Comparison of ENCODE assay signal across 8 mouse cellular contexts in the genomic region with DNA sequence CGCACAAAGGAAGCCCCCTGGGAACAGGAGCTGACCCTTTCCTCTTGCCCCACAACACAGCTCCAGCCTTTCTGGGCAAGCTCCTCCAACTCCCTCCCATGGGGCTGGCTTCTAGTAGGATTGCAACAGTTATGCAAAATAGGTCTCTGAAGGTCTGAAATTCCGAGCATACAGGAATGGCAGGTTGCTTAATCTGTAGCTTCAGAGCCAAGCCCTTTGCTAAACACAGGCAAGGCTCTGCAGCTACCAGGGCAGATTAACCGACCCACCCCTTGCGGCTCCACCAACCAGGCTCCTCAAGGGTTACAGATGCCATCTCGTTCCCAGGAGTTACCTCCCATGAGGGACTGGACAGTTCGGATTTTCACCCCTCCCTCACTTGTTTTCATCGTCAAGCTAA.
A peak's percentile ranks its signal among the peaks of the same experiment; 100 is the strongest.
DNase-seq lines count a peak whose midpoint lies in the region; ATAC-seq and TF ChIP-seq lines count a peak whose summit lies in the region.

No protein-coding gene starts in this region.

- peak overlapping the region; percentile 26; the same call in 1 of the 2 replicates for H3K27ac ChIP-seq in spleen, adult 2 months (ENCODE audit: insufficient read depth, low read length)
- 0 out of 2 replicates have a peak overlapping the region, but pooled peaks have one; percentile 12 for H3K27ac ChIP-seq in hindbrain, embryonic 15.5 days (replicated peaks)
- peak overlapping the region; percentile 80 for H3K27ac ChIP-seq in stomach, postnatal 0 days (replicated peaks)

- no peak for TF ChIP-seq CTCF in spleen, adult 2 months (IDR thresholded peaks at IDR 0.05; ENCODE audit: extremely low read depth, insufficient read depth, insufficient read length, insufficient replicate concordance)
- TF ChIP-seq CTCF in lung, adult 2 months (IDR thresholded peaks at IDR 0.05; ENCODE audit: insufficient read depth, low read length), result no peak
- TF ChIP-seq CTCF in stomach, postnatal 0 days (IDR thresholded peaks at IDR 0.05; ENCODE audit: low read depth), result no peak

- no peak for DNase-seq in spleen, adult 2 months (ENCODE audit: low read depth in 1 of 2, low spot score in 2 of 2)
- no peak for DNase-seq in spleen, postnatal 10 days (ENCODE audit: low spot score in 2 of 2)
- peak; percentile 69 for DNase-seq in gastrocnemius, adult 18-20 months (ENCODE audit: low spot score)
- DNase-seq in lung, adult 2 months, result peak; percentile 45
- peak; percentile 73 for DNase-seq in stomach, postnatal 0 days (ENCODE audit: low spot score)
- DNase-seq in frontal cortex, postnatal 36 days (ENCODE audit: low spot score in 2 of 2), result no peak
- no peak for DNase-seq in spleen, postnatal 14 days (ENCODE audit: low spot score in 2 of 2)

- H3K9ac ChIP-seq in hindbrain, embryonic 15.5 days, result no peak overlapping the region
- peak overlapping the region; percentile 35; the same call in 1 of the 2 replicates for H3K9ac ChIP-seq in stomach, postnatal 0 days (ENCODE audit: low read length)

- H3K4me1 ChIP-seq in spleen, adult 2 months (ENCODE audit: control insufficient read depth, insufficient read depth, insufficient read length), result no peaks in the 10 kb centered on the region
- peaks cover 6% of the 10 kb centered on the region; the same call in 1 of the 2 replicates for H3K4me1 ChIP-seq in hindbrain, embryonic 15.5 days (replicated peaks)
- H3K4me1 ChIP-seq in lung, adult 2 months (ENCODE audit: control insufficient read depth, insufficient read depth, low read length), result 0 out of 2 replicates have a peak, but pooled peaks cover 2% of the 10 kb centered on the region
- peaks cover 6% of the 10 kb centered on the region for H3K4me1 ChIP-seq in stomach, postnatal 0 days (replicated peaks; ENCODE audit: control insufficient read depth, insufficient read depth)

- no peaks in the 10 kb centered on the region for H3K36me3 ChIP-seq in spleen, adult 2 months (ENCODE audit: control insufficient read depth, insufficient read depth, low read length)
- H3K36me3 ChIP-seq in hindbrain, embryonic 15.5 days, result no peaks in the 10 kb centered on the region
- no peaks in the 10 kb centered on the region for H3K36me3 ChIP-seq in stomach, postnatal 0 days (ENCODE audit: control insufficient read depth, insufficient read depth, low read length)

- no peak overlapping the region for H3K4me2 ChIP-seq in hindbrain, embryonic 15.5 days
- H3K4me2 ChIP-seq in stomach, postnatal 0 days (replicated peaks; ENCODE audit: low read depth), result 0 out of 2 replicates have a peak overlapping the region, but pooled peaks have one; percentile 2

- peak; percentile 31; the same call in 1 of the 2 replicates for ATAC-seq in hindbrain, embryonic 15.5 days (ENCODE audit: low FRiP score, low read depth)
- peak; percentile 90 for ATAC-seq in stomach, postnatal 0 days (ENCODE audit: low FRiP score, low TSS enrichment)

- peak; percentile 58 for TF ChIP-seq EP300 in stomach, postnatal 0 days (optimal IDR thresholded peaks at IDR 0.05)

- no peak overlapping the region for H3K4me3 ChIP-seq in spleen, adult 2 months (ENCODE audit: extremely low read depth, insufficient read depth, insufficient read length)
- no peak overlapping the region for H3K4me3 ChIP-seq in hindbrain, embryonic 15.5 days
- no peak overlapping the region for H3K4me3 ChIP-seq in lung, adult 2 months (replicated peaks; ENCODE audit: extremely low read depth, low read depth, low read length)
- H3K4me3 ChIP-seq in stomach, postnatal 0 days (ENCODE audit: low read depth, low read length), result no peak overlapping the region

- H3K27me3 ChIP-seq in spleen, adult 2 months (ENCODE audit: control insufficient read depth, insufficient read depth, low read length), result no peaks in the 10 kb centered on the region
- no peaks in the 10 kb centered on the region for H3K27me3 ChIP-seq in hindbrain, embryonic 15.5 days
- no peaks in the 10 kb centered on the region for H3K27me3 ChIP-seq in stomach, postnatal 0 days (ENCODE audit: control insufficient read depth, insufficient read depth, low read length)

- no peaks in the 10 kb centered on the region for H3K9me3 ChIP-seq in hindbrain, embryonic 15.5 days
- H3K9me3 ChIP-seq in stomach, postnatal 0 days (ENCODE audit: control insufficient read depth, low read length), result no peaks in the 10 kb centered on the region

- WGBS in spleen, adult 2 months, result 72% methylated on average over 7 of the region's 7 CpGs
- 12% methylated on average over 7 of the region's 7 CpGs for WGBS in hindbrain, embryonic 15.5 days
- WGBS in lung, adult 2 months, result 32% methylated on average over 7 of the region's 7 CpGs
- 20% methylated on average over 7 of the region's 7 CpGs for WGBS in stomach, postnatal 0 days

- no peak for TF ChIP-seq POLR2A in spleen, adult 2 months (IDR thresholded peaks at IDR 0.05; ENCODE audit: low read depth, low read length)
- TF ChIP-seq POLR2A in lung, adult 2 months (IDR thresholded peaks at IDR 0.05; ENCODE audit: borderline replicate concordance, extremely low read depth, low read depth, low read length), result no peak

Comparison
In these comparisons a context has a peak if more than half of its experiments do, and no peak if none do; other contexts are left out.
1. DNase-seq: peak in gastrocnemius, adult 18-20 months (single experiment), lung, adult 2 months (single experiment) and stomach, postnatal 0 days (single experiment); none in spleen, adult 2 months (0 of 2), spleen, postnatal 10 days (0 of 2), frontal cortex, postnatal 36 days (0 of 2) and spleen, postnatal 14 days (0 of 2).
2. H3K27ac ChIP-seq: peak in every context shown above with its lines; median percentile 80 in stomach, postnatal 0 days; 26 in spleen, adult 2 months; 12 in hindbrain, embryonic 15.5 days.